Mouse (Mus musculus) forebrain, postnatal 0 days (tissue): ENCODE data around the gene Triml1. TPM values are rescaled to one million over a fixed set of nuclear protein-coding genes. Genes with fewer than 3 reads are reported as not detected.

Experiments
- ATAC-seq: fragments of 200-750 bp; cut with Nextera tagmentation; 2 replicates; pipeline ENCODE4 v1.8.0; 2017; ENCODE audit warnings: mild to moderate bottlenecking, moderate library complexity
- DNase-seq: peaks from one replicate; pipeline ENCODE4 v3.0.0-alpha.2; 2015
- H3K27ac ChIP-seq: fragments of 300-500 bp; sonication (generic); 2 replicates; pipeline ENCODE4 v1.5.1; 2014; ENCODE audit warnings: low read depth, mild to moderate bottlenecking, antibody characterized with exemption, low read length, moderate library complexity, mixed read lengths
- H3K27me3 ChIP-seq: fragments of 300-500 bp; sonication (generic); 2 replicates; pipeline ENCODE4 v1.6.1; 2014; ENCODE audit warnings: mild to moderate bottlenecking, low read length, mixed read lengths; ENCODE audit not compliant: insufficient read depth
- H3K36me3 ChIP-seq: fragments of 300-500 bp; sonication (generic); 2 replicates; pipeline ENCODE4 v1.6.1; 2014; ENCODE audit warnings: mild to moderate bottlenecking, moderate library complexity; ENCODE audit not compliant: insufficient read depth
- H3K4me1 ChIP-seq: fragments of 300-500 bp; sonication (generic); 2 replicates; pipeline ENCODE4 v1.6.1; 2014; ENCODE audit warnings: antibody characterized with exemption; ENCODE audit not compliant: insufficient read depth
- H3K4me2 ChIP-seq: fragments of 300-500 bp; sonication (generic); 2 replicates; pipeline ENCODE4 v1.6.1; 2014; ENCODE audit warnings: low read depth, mild to moderate bottlenecking, moderate library complexity
- H3K4me3 ChIP-seq: fragments of 300-500 bp; sonication (generic); 2 replicates; pipeline ENCODE4 v1.5.1; 2014; ENCODE audit warnings: low read depth, low read length, mixed read lengths
- H3K9ac ChIP-seq: fragments of 300-500 bp; sonication (generic); 2 replicates; pipeline ENCODE4 v1.6.1; 2014; ENCODE audit warnings: mild to moderate bottlenecking
- H3K9me3 ChIP-seq: fragments of 300-500 bp; sonication (generic); 2 replicates; pipeline ENCODE4 v1.6.1; 2016; ENCODE audit warnings: low read length
- CTCF ChIP-seq: sonication (generic); IDR thresholded peaks from 2 replicates; pipeline ENCODE4 v1.5.1; 2016; ENCODE audit warnings: antibody characterized with exemption, control low read depth, low read depth
- WGBS: fragments of 180-500 bp; shearing (Covaris S2); extraction: QIAGEN DNeasy Blood & Tissue Kit; methylation state at CpG from one replicate; pipeline ENCODE4 v1.1.7; 2014; 5-methylcytosine and 5-hydroxymethylcytosine counted together
- polyA plus RNA-seq: library from polyadenylated mRNA; unstranded; fragments of >200 nt; fragmentation: Nextera tagmentation; extraction: Ambion mirVana; gene quantifications from 2 replicates; pipeline ENCODE4 v1.2.1, GENCODE M21; 2015
- total RNA-seq: library from RNA; depleted of rRNA; stranded (reverse); fragments of >200 nt; gene quantifications from 2 replicates; pipeline ENCODE4 v1.2.3, GENCODE M21; 2014; rRNA removed

The Triml1 gene
- total and polyA plus RNA-seq, 2 experiments from 2014 or later, result not detected

DNA sequence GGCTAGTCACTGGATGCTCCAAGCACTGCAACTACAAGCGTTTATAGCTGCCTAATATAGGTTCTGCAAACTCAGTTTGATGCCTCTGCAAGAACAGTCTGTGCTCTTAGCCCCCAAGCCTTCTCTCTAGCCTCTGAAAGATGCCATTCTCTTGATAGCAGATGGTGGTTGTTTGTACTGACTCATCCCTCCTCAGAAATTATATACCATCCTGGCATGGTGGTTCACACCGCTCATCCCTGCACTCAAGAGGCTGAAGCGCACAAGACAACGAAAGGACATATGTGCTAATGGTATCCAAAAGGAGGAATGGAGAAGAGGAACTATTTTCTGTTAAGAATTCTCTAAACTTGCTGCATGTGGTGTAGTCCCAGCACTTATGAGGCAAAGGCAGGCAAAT lies 26.8 kb upstream of the Triml1 start:
- DNase-seq (no peak), ATAC-seq (no peak)
- WGBS, result 95% methylated on average over 4 of the region's 4 CpGs
- Histone ChIP-seq H3K9ac (no peak overlapping the region), H3K4me2 (no peak overlapping the region), H3K36me3 (no peaks in the 10 kb centered on the region), H3K27me3 (no peaks in the 10 kb centered on the region), H3K27ac (no peak overlapping the region), H3K4me3 (no peak overlapping the region), H3K4me1 (no peaks in the 10 kb centered on the region), H3K9me3 (0 out of 2 replicates have a peak, but pooled peaks cover under 1% of the 10 kb centered on the region)
- TF ChIP-seq CTCF, result no peak

DNA sequence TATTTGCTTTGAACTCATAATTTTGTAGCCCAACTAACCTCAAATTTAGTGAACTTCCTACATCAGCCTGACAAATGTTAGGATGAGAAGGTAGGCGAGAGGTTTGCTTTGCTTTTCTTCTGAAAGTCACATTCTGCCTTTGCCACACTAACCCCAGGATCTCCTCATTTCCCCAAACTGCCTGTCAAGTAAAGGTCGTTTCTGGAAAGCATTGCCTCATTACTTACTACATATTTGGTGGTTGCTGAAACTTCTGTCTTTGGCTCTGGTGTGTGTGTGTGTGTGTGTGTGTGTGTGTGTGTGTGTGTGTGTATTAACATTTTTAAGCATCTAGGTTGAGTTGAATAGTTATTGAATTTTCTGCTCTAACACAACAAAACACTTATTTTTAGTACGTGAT lies 23.2 kb upstream of the Triml1 start:
- H3K27ac ChIP-seq, result no peak overlapping the region
- H3K27me3 ChIP-seq, result no peaks in the 10 kb centered on the region
- no peak for TF ChIP-seq CTCF
- WGBS, result 85% methylated on average over 3 of the region's 3 CpGs
- no peak for ATAC-seq
- H3K36me3 ChIP-seq, result no peaks in the 10 kb centered on the region
- no peak overlapping the region for H3K4me2 ChIP-seq
- H3K9me3 ChIP-seq, result no peaks in the 10 kb centered on the region
- H3K4me1 ChIP-seq, result no peaks in the 10 kb centered on the region
- no peak overlapping the region for H3K4me3 ChIP-seq
- DNase-seq, result no peak
- H3K9ac ChIP-seq, result no peak overlapping the region

DNA sequence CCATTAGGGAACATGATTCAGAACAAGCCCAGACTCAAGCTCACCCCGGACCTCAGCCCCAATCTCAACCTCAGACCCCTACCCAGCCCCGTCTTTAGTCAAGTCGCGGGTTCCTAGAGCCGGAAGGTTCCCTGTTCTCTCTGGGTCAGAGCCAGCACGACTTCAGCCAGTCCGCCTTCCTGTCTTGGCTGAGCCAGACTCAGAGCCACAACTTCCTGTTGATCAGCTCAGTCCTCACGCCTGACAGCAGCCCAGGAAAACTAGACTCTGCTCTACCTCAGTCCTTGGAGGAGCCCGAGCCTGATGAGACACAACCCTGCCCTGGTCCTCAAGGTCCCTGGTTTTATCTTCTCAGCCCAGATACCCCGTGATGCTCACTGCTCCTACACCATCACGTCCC lies 22.0 kb upstream of the Triml1 start:
- 85% methylated on average over 11 of the region's 11 CpGs for WGBS
- ATAC-seq, result no peak
- Histone ChIP-seq H3K36me3 (no peaks in the 10 kb centered on the region), H3K9me3 (no peaks in the 10 kb centered on the region), H3K4me1 (no peaks in the 10 kb centered on the region), H3K4me2 (no peak overlapping the region), H3K27ac (no peak overlapping the region), H3K9ac (no peak overlapping the region), H3K27me3 (no peaks in the 10 kb centered on the region), H3K4me3 (no peak overlapping the region)
- no peak for DNase-seq
- TF ChIP-seq CTCF, result no peak

DNA sequence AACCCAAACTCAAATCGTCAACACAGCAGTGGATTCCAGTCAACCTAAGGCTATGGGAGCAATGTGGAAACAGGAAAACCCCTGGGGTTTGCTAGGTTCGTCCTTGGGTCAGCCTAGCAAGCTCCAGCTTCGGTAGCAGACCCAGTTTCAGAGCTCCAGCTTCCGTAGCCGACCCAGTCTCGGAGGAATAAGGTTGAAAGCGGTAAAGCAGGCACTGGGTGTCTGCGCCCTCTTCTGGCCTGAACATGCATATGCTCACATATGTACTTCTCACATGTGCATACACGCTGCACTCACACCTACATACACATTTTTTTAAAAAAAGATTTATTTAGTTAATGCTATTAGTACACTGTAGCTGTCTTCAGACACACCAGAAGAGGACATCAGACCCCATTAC lies 8.0 kb upstream of the Triml1 start:
- 90% methylated on average over 9 of the region's 9 CpGs for WGBS
- Histone ChIP-seq H3K9ac (no peak overlapping the region), H3K27ac (no peak overlapping the region), H3K9me3 (no peaks in the 10 kb centered on the region), H3K36me3 (no peaks in the 10 kb centered on the region), H3K4me3 (no peak overlapping the region), H3K4me2 (no peak overlapping the region), H3K4me1 (no peaks in the 10 kb centered on the region), H3K27me3 (no peaks in the 10 kb centered on the region)
- DNase-seq, result no peak
- no peak for TF ChIP-seq CTCF
- ATAC-seq, result no peak

DNA sequence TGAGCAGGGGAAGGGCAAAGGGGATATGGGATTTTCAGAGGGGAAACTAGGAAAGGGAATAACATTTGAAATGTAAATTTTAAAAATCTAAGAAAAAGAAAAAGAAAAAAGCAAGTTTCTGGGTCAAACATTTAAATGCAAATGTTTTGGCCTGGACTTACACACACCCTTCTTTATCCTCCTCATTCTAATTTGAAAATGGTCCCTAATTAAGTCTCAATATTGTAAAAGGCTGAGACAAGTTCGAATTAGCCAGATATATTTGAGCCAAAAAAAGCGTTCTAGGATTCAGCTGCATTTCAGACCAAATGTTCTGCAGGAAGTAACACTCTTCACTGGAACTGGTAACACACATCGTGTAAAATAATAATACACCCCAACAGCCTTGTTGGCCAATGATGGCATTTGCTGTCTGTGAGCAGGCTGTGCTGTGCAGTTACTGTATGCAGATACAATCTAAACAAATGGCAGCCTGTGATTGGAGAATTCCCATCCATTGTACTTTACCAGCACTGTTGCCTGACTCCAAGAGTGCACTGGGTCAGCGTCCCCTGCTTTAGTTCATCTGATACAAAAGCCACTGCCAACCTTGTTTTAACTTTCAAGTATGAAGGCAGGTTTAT lies 30.0 kb downstream of the Triml1 start:
- H3K9ac ChIP-seq, result no peak overlapping the region
- 26% methylated on average over 4 of the region's 4 CpGs for WGBS
- H3K27me3 ChIP-seq, result no peaks in the 10 kb centered on the region
- H3K4me3 ChIP-seq, result no peak overlapping the region
- TF ChIP-seq CTCF, result no peak
- DNase-seq (no peak), ATAC-seq (no peak; the same call in 1 of the 2 replicates)
- H3K4me2 ChIP-seq, result no peak overlapping the region
- no peaks in the 10 kb centered on the region for H3K36me3 ChIP-seq
- H3K27ac ChIP-seq, result no peak overlapping the region
- no peaks in the 10 kb centered on the region for H3K9me3 ChIP-seq
- H3K4me1 ChIP-seq, result no peaks in the 10 kb centered on the region; the same call in 1 of the 2 replicates

Other genes starting within 250 kb of the Triml1 start
- gene Triml2, start 39.1 kb upstream of the Triml1 start, total RNA-seq, result 0.10 TPM in 1 of 2 replicates, not detected in the other
- not detected in 2 replicates for gene Triml2, start 39.1 kb upstream of the Triml1 start, polyA plus RNA-seq
- gene Zfp42, start 165.5 kb upstream of the Triml1 start, total RNA-seq, result not detected in 2 replicates
- gene Zfp42, start 165.5 kb upstream of the Triml1 start, polyA plus RNA-seq, result not detected in 2 replicates